Mouse (Mus musculus): ENCODE measurements around the gene Slc47a1. TPM values are rescaled to one million over a fixed set of nuclear protein-coding genes. Genes with fewer than 3 reads are reported as not detected.

The Slc47a1 gene
- polyA plus RNA-seq (2014; fragmentation: Illumina TruSeq; extraction: RNeasy Lipid Tissue Mini Kit (QIAGEN cat#74804); ENCODE audit: low read depth, low replicate concordance) = 3.5 TPM

DNA sequence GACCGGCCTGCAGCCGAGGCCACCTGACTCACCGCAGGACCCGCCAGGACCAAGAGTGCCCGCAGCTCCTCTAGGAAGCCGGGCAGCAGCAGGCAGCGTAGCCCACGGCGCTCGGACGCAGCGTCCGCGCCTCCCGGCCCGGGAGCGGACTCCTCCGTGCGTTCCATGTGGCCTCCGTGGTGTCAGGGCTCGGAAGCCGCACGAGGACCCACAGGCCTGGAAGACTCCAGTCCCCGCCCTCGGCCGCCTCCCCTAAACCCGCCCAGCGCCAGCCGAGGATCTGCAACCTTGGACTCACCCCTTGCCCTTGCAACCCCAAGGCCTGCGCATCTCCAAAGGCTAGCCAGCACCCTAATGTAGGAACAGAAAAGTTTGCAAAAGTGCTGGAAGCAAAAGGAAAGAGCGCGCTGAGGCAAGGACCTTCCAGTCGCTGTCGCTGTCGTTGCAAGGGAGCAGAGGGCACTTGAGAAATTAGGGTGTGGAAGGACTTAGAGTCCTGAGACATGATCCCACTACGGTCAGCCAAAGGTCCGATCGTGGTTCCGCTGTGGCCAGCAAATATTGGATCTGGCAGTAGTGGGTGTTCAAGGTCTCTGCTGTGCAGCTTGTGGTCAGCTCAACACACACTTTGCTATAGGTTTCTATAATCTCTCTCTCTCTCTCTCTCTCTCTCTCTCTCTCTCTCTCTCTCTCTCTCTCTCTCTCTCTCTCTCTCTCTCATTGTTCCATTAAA lies at the start of gene Slc47a1:
Gene Slc47a1, minus strand, starts transcription at position 465 of the 733 bp plus-strand sequence.

DNA sequence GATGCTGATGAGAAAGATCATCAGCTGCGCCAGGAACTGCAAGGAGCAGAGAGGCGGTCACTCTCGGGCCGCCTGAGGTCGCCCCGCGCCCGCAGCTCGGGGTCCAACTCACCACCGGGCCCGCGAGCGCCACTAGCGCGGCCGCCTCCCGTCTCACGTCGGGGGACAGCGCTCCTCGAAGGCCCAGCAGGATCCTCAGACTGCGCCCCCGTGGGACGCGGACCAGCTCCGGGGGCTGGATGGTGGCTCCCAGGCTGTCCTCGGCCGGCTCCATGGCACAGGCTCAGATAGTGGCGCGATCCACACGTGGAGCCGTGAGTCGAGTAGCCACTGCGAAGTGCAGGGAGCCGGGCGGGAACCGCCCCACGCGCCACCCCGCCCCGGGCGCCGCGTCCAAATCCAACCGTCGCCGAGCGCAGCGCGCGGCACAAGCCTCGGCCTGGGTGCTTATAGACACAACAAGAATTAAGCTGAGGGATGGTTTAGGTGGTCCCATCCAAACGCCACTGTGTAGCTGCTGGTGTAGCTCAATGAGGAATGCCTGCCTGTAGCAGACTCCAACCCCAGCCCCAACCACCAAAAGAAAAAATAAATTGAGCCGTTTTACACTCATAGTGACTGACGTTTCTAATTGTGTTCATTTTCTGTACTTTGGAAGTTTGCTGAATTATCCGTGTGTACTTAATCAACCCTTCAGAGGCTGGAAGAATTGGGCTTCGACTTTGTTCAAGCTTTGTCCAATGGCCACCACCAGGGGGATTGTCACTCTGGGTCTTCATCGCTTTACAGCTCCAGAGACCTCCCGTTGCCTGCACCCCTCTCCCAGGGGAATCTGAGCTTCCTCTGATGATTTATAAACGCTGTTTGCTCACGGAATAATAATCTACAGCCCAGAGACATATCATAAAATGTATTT lies 35.4 kb downstream of the Slc47a1 start, which contains the start of gene Slc47a2:
Gene Slc47a2, minus strand, starts transcription at position 356 of the 916 bp plus-strand sequence.

Other genes with a start within 250 kb of the Slc47a1 start
- 30.1 TPM for gene Usp22, start 203.3 kb downstream of the Slc47a1 start, polyA plus RNA-seq (2014; fragmentation: Illumina TruSeq; extraction: RNeasy Lipid Tissue Mini Kit (QIAGEN cat#74804); ENCODE audit: low read depth, low replicate concordance)
- gene Aldh3a1, start 170.8 kb downstream of the Slc47a1 start, polyA plus RNA-seq (2014; fragmentation: Illumina TruSeq; extraction: RNeasy Lipid Tissue Mini Kit (QIAGEN cat#74804); ENCODE audit: low read depth, low replicate concordance) = not detected
- 56.7 TPM for gene Aldh3a2, start 110.9 kb downstream of the Slc47a1 start, polyA plus RNA-seq (2014; fragmentation: Illumina TruSeq; extraction: RNeasy Lipid Tissue Mini Kit (QIAGEN cat#74804); ENCODE audit: low read depth, low replicate concordance)
- gene Slc47a2, start 35.5 kb downstream of the Slc47a1 start, polyA plus RNA-seq (2014; fragmentation: Illumina TruSeq; extraction: RNeasy Lipid Tissue Mini Kit (QIAGEN cat#74804); ENCODE audit: low read depth, low replicate concordance) = not detected
- gene Rnf112, start 75.8 kb upstream of the Slc47a1 start, polyA plus RNA-seq (2014; fragmentation: Illumina TruSeq; extraction: RNeasy Lipid Tissue Mini Kit (QIAGEN cat#74804); ENCODE audit: low read depth, low replicate concordance) = not detected
- gene Mfap4, start 107.1 kb upstream of the Slc47a1 start, polyA plus RNA-seq (2014; fragmentation: Illumina TruSeq; extraction: RNeasy Lipid Tissue Mini Kit (QIAGEN cat#74804); ENCODE audit: low read depth, low replicate concordance) = 0.93 TPM
- 2.4 TPM for gene Mapk7, start 116.1 kb upstream of the Slc47a1 start, polyA plus RNA-seq (2014; fragmentation: Illumina TruSeq; extraction: RNeasy Lipid Tissue Mini Kit (QIAGEN cat#74804); ENCODE audit: low read depth, low replicate concordance)
- not detected for gene B9d1, start 126.8 kb upstream of the Slc47a1 start, polyA plus RNA-seq (2014; fragmentation: Illumina TruSeq; extraction: RNeasy Lipid Tissue Mini Kit (QIAGEN cat#74804); ENCODE audit: low read depth, low replicate concordance)
- gene Epn2, start 201.3 kb upstream of the Slc47a1 start, polyA plus RNA-seq (2014; fragmentation: Illumina TruSeq; extraction: RNeasy Lipid Tissue Mini Kit (QIAGEN cat#74804); ENCODE audit: low read depth, low replicate concordance) = 14.1 TPM